Mouse (Mus musculus): ENCODE data around the gene Bcl2l13. TPM values are rescaled to one million over a fixed set of nuclear protein-coding genes. Genes with fewer than 3 reads are reported as not detected.

The Bcl2l13 gene
- total and polyA plus RNA-seq, 3 experiments: 43.7 to 49.9 TPM; not detected in 1

DNA sequence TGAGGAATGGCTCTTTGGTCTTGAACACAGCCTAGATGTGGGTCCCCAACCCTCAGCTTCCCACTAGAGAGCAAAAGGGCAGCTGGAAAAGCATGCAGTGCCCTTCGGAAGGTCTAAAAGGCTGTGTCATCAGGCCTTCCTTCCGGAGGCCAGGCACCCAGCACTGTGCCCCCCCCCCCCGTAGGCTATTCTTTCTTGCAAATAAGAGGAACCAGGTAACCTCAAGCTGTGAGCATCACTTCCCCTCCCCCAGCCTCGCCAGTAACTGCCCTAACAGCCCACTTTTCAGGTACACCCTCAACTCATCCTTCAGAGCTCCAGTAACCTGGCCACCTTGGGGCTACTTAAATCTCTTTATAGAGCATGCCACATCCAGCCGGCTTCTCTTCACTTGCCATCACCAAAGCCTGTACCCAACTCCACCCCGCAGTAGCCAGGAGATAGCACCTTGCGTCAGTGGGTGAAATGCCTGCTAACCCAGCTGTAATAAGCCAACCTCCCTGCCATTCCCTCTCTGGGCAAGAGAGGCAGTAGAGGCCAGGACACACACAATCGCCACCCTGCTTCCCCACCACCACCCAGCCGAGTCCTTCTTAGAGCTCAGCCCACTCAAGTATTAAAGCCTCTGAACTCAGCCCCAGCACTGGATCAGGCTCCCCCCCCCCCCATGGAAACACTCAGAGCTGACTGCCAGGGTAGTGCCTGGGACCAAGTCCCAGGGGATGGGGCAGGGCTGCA is 79.1 kb downstream of the Bcl2l13 start:
- Histone ChIP-seq H3K36me3 (ENCODE audit: control insufficient read depth in 1 of 2, insufficient read depth in 2 of 2, low read length in 2 of 2) (peaks cover 0 to 51% of the 10 kb centered on the region in 2 experiments; a peak in 2 of 4 replicates), H3K27ac (ENCODE audit: control insufficient read depth, low read depth, low read length) (peak overlapping the region; percentile 85), H3K27me3 (ENCODE audit: control insufficient read depth in 1 of 2, insufficient read depth in 2 of 2, low read length in 2 of 2) (no peaks in the 10 kb centered on the region), H3K9ac (ENCODE audit: control insufficient read depth, low read depth, low read length, poor library complexity, severe bottlenecking) (peak overlapping the region; percentile 90), H3K4me1 (ENCODE audit: control insufficient read depth in 1 of 2, insufficient read depth in 2 of 2, low read length in 2 of 2) (peaks cover 24 to 62% of the 10 kb centered on the region in 2 experiments), H3K9me3 (replicated peaks; ENCODE audit: insufficient read depth, low read length) (no peaks in the 10 kb centered on the region), H3K79me2 (ENCODE audit: control insufficient read depth, insufficient read depth, low read length, poor library complexity) (peaks cover 21% of the 10 kb centered on the region), H3K4me3 (ENCODE audit: control insufficient read depth in 1 of 2, insufficient read depth in 1 of 2, low read depth in 2 of 2, low read length in 2 of 2) (peak overlapping the region; percentile 88 to 99)
- DNase-seq (ENCODE audit: low read depth, low spot score): peak; percentile 87
- TF ChIP-seq ZKSCAN1 (IDR thresholded peaks at IDR 0.05; ENCODE audit: low read depth, low read length) (no peak), MXI1 (IDR thresholded peaks at IDR 0.05; ENCODE audit: low read depth, low read length) (no peak; the same call in 1 of the 2 replicates), GATA1 (IDR thresholded peaks at IDR 0.05; ENCODE audit: low read depth, low read length) (no peak), POLR2A (IDR thresholded peaks at IDR 0.05; ENCODE audit: control insufficient read depth in 1 of 2, insufficient read depth in 1 of 2, low read depth in 1 of 2, low read length in 2 of 2, poor library complexity in 1 of 2) (peak in 1 of 2 experiments; percentile 50; a peak in 1 of 4 replicates), ZC3H11A (IDR thresholded peaks at IDR 0.05; ENCODE audit: low read depth, low read length) (no peak), MYB (IDR thresholded peaks at IDR 0.05; ENCODE audit: low read depth, low read length) (peak; percentile 61; the same call in 1 of the 2 replicates), TCF12 (IDR thresholded peaks at IDR 0.05; ENCODE audit: low read depth, low read length) (no peak), SMC3 (IDR thresholded peaks at IDR 0.05; ENCODE audit: low read depth, low read length) (no peak; the same call in 1 of the 2 replicates), MYC (IDR thresholded peaks at IDR 0.05; ENCODE audit: low read depth, low read length) (0 out of 2 replicates have a peak, but pooled peaks have one; percentile 1), E2F4 (IDR thresholded peaks at IDR 0.05; ENCODE audit: borderline replicate concordance, low read depth, low read length) (no peak), POLR2AphosphoS2 (IDR thresholded peaks at IDR 0.05; ENCODE audit: low read length) (no peak), KAT2A (conservative IDR thresholded peaks at IDR 0.05; ENCODE audit: low read depth, low read length) (no peak), MAFK (IDR thresholded peaks at IDR 0.05; ENCODE audit: borderline replicate concordance, low read depth, low read length) (no peak), USF1 (IDR thresholded peaks at IDR 0.05; ENCODE audit: low read depth, low read length) (no peak), NRF1 (IDR thresholded peaks at IDR 0.05; ENCODE audit: insufficient read depth, low read depth, low read length, poor library complexity, severe bottlenecking) (no peak), MAX (IDR thresholded peaks at IDR 0.05; ENCODE audit: low read length) (no peak), RAD21 (IDR thresholded peaks at IDR 0.05; ENCODE audit: low read depth, low read length) (peak; percentile 40), JUND (IDR thresholded peaks at IDR 0.05; ENCODE audit: low read depth, low read length) (no peak), UBTF (IDR thresholded peaks at IDR 0.05; ENCODE audit: borderline replicate concordance, insufficient read depth, low read depth, low read length) (no peak), MEF2A (IDR thresholded peaks at IDR 0.05; ENCODE audit: extremely low read depth, insufficient replicate concordance, low read depth, low read length, poor library complexity, severe bottlenecking) (no peak), CHD2 (IDR thresholded peaks at IDR 0.05; ENCODE audit: low read length) (no peak), CHD1 (IDR thresholded peaks at IDR 0.05; ENCODE audit: low read depth, low read length) (no peak), TAL1 (IDR thresholded peaks at IDR 0.05; ENCODE audit: low read length) (no peak), ELF1 (IDR thresholded peaks at IDR 0.05; ENCODE audit: low read depth, low read length) (no peak), NELFE (IDR thresholded peaks at IDR 0.05; ENCODE audit: low read depth, low read length) (no peak), MAZ (IDR thresholded peaks at IDR 0.05; ENCODE audit: low read depth, low read length) (no peak; the same call in 1 of the 2 replicates), TBP (IDR thresholded peaks at IDR 0.05; ENCODE audit: low read depth, low read length) (0 out of 2 replicates have a peak, but pooled peaks have one; percentile 10), SIN3A (IDR thresholded peaks at IDR 0.05; ENCODE audit: low read length) (no peak; the same call in 1 of the 2 replicates), ZNF384 (IDR thresholded peaks at IDR 0.05; ENCODE audit: low read depth, low read length) (no peak), GABPA (IDR thresholded peaks at IDR 0.05; ENCODE audit: low read depth, low read length) (no peak), ETS1 (IDR thresholded peaks at IDR 0.05; ENCODE audit: low read depth, low read length) (0 out of 2 replicates have a peak, but pooled peaks have one; percentile 9), CTCF (IDR thresholded peaks at IDR 0.05 in 2 of 3, conservative IDR thresholded peaks at IDR 0.05 in 1 of 3; ENCODE audit: control insufficient read depth in 1 of 3, insufficient read depth in 1 of 3, low read depth in 2 of 3, low read length in 3 of 3, poor library complexity in 1 of 3, severe bottlenecking in 1 of 3) (peak; percentile 31 to 54 (median 35); a peak in 4 of 6 replicates), ZMIZ1 (IDR thresholded peaks at IDR 0.05; ENCODE audit: low read depth, low read length) (no peak), USF2 (IDR thresholded peaks at IDR 0.05; ENCODE audit: borderline replicate concordance in 1 of 2, insufficient read depth in 1 of 2, low read depth in 1 of 2, low read length in 2 of 2) (no peak)

All from MEL (cell line).